Mouse (Mus musculus): ENCODE measurements around the gene Wbp1.
A peak's percentile ranks its signal among the peaks of the same experiment; 100 is the strongest.

The Wbp1 gene

GRCm38 (mm10) chr6:83120930-83121862 is at the start of gene Wbp1:
Gene Wbp1 (minus strand): TSS chr6:83121559.
- peak; percentile 78 to 87 for DNase-seq

DNA sequence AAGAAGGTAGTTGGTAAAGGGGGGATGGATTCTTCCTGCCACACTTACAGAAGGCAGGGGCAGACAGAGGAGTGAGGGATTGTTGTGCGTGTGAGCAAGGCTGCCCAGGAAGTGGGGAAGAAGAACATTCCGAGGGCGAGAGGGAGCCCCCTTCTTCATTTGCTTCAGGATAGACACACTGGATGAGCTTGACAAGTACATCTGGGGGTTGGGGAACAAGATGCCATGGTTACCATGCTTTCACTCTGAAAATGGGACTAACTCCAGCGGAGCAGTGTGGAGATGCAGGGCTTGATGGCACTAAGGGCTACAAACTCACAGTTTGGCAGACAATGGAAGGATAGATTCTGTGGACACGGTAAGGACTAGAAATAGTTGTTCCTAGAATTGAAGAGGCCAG is 49.7 kb upstream of the Wbp1 start:
- DNase-seq, result no peak

DNA sequence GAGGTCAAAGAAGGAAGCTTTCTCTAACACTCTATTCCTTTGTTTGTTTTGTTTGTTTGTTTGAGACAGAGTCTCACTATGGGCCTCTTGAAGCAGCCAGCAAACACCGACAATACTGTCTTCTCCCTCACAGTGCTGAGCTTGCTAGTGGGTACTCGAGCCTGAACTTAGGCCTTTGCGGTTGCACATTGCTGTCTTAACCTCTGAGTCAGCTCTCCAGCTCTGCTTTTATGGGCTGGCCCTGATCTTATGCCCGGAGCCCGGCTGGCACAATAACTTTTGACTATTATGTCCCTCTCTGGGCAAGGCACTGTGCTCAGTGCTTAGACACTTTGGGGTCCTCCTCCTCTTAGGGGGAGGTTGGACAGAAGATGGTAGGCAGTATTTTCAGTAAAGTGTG is 48.5 kb upstream of the Wbp1 start:
- no peak for DNase-seq

- no peak for DNase-seq
Measured at GRCm38 (mm10) chr6:83166243-83166630, 44.9 kb upstream of the Wbp1 start.

DNA sequence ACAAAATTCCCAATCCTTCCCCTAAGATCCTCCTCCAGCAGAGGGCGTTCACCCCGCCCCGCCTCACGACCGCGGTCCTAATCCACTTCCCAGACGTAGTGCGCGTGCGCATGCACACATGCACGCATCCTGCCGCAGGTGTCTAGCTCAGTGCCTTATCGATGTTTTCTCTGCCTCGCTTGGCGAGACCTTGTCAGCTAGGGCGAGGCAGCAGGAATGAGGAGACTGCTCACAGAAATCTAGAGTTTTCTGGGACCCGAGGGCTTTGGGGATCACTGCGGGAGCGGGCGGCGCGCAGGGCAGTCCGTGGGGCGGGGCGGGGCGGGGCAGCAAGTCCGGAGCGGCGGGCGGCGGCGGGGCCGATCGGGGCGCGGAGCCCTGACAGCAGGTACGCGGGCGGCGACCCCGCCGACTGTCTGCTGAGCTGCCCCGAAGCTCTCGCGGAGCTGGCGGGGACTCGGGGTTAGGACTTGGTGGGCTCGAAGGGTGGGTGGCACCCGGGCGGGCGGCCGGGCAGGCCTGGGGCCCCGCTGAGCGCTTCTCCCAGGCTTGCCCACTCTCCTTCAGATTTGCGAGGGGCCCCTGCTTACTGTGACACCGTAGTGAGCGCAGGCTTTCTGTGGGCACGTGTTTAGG is 44.4 kb upstream of the Wbp1 start, which contains the start of gene Dctn1:
Gene Dctn1, plus strand, starts transcription at position 314 of the 636 bp plus-strand sequence.
- peak; percentile 87 to 90 for DNase-seq

DNA sequence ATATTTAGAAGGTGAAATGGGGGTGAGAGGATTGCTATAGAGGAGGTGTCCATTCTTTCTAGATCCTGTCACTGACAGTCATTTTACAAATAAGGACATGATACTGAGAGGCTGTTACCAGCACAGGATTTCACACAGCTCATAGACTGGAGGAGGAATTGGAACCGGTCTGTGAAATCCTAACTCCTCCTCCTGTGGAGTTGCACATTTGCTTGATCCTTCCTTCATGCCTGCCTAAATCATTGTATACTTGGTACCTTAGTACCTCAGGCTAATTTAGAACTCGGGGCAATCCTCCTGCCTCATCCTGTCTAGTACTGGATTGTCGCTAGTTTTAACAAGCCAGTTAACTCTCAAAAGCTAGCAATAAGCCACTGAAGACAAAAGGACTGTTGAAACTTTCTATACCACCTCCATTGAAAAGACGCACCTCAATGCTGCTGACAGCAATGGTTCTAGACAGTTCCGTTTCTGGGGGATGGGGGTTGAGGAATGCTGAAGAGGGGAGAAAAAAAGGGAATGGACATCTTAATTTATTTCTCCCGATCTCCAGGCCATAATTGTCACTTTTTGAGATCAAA is 43.8 kb upstream of the Wbp1 start:
- no peak for DNase-seq

- peak in 1 of 2 experiments; percentile 56 for DNase-seq
Measured at GRCm38 (mm10) chr6:83162701-83163100, 41.3 kb upstream of the Wbp1 start.

- peak in 1 of 2 experiments; percentile 11 for DNase-seq
Measured at GRCm38 (mm10) chr6:83161921-83162641, 40.7 kb upstream of the Wbp1 start.

- no peak for DNase-seq
Measured at GRCm38 (mm10) chr6:83161442-83161841, 40.1 kb upstream of the Wbp1 start.

GRCm38 (mm10) chr6:83159456-83159855 is 38.1 kb upstream of the Wbp1 start:
- peak in 1 of 2 experiments; percentile 28 for DNase-seq

DNA sequence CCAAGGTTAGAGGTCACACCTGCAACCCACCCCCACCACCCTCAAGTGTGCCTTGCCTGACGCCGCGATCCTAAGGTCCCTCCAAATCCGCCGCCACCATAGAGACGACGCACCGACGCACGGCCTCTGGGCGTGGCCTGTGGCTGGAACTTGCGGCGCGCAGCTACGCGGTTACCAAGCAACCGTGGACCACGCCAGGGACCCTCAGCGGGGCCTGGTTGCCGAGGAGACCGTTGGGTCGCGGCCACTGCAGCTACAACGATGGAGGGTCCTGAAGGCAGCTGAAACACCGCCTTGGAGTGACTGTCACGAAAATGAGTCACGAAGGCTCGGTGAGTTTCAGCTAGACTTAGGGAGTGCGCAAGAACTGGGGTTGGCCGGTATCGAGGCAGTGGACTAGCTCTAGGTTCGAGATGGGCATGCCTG is 34.9 kb upstream of the Wbp1 start, which contains the start of the genes Wdr54 and 1700003E16Rik:
Gene Wdr54, minus strand, starts transcription at position 139 of the 426 bp plus-strand sequence.
Gene 1700003E16Rik, plus strand, starts transcription at position 146 of the 426 bp plus-strand sequence.
- peak in 1 of 2 experiments; percentile 46 for DNase-seq

- DNase-seq, result no peak
Measured at GRCm38 (mm10) chr6:83155552-83156238, 34.3 kb upstream of the Wbp1 start.

DNA sequence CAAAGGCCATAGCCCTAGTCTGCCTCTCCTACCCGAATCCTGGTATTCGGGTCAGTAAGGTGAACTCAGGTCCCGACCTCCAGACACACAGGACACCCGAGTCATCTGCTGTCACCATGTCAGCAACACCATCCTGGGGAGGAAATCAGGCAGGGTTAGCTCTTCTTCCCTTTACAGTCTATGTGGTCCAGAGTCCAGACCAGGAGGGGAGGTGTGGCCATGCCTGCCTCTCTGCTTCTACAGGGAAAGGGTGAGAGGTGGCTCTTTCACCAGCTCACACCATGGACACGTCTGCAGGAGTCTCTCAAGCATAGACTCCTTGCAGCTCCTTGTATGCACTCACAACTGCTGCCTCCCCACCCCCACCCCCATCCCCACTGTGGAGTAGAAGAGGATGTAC is 32.1 kb upstream of the Wbp1 start:
- DNase-seq, result no peak

DNA sequence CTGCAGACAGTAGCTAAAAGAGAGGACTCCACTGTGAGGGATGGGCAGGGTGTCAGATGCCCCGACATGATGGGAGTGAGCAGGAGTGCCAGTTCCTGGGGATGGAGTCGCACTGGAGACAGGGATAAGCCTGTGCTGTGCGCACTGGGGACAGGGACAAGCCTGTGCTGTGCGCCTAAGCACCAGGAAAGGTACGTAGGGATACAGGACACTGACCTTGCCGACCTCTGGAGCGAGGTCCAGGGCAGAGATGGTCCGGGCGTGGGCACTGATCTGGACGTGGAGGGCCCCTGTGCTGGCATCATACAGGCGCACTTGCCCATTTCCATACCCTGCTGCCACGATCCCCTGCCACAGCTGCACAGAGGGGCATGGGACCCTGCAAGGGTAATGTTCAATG is 31.7 kb upstream of the Wbp1 start:
- DNase-seq, result no peak

GRCm38 (mm10) chr6:83151721-83152120 is 30.4 kb upstream of the Wbp1 start:
- no peak for DNase-seq

DNA sequence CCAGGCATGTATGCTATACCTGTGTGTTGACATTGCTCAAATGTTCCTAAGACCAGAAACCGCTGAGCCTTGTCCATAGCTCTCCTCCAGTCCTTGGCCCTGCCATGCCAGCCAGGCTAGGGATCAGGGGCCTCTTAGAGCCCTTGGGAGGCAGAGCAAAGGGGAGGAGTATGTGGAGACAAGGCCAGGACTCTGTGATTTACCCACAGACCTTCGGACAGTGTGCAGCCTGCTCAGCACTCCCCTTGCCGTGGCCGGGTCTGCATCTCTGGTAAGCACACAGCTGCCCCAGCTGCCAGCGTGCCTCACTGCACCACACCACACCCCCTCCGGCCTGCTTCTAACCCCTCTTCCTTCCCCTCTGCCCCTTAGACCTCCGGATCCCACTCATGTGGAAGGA is 25.9 kb upstream of the Wbp1 start:
- no peak for DNase-seq

GRCm38 (mm10) chr6:83145805-83146204 is 24.4 kb upstream of the Wbp1 start:
- DNase-seq, result no peak

DNA sequence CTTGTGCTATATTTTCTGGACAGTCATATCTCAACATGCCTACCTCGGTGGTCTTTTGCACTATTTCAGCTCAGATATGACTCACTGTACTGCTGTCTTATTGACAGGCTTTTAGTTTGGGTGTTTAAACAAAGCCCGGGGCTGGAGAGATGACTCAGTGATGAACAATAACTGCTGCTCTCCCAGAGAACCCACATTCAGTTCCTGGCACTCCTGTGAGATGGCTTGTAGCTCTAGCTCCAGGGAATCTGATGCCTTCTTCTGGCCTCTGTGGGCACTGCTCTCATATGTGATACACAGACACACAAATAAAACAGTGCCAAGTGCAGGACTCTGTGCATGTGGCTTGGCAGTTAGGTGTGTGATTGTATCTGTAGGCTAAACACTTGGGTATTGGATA is 23.9 kb upstream of the Wbp1 start:
- DNase-seq, result no peak

- no peak for DNase-seq
Measured at GRCm38 (mm10) chr6:83142886-83143285, 21.5 kb upstream of the Wbp1 start.

GRCm38 (mm10) chr6:83142211-83142731 is 20.9 kb upstream of the Wbp1 start:
- no peak for DNase-seq

DNA sequence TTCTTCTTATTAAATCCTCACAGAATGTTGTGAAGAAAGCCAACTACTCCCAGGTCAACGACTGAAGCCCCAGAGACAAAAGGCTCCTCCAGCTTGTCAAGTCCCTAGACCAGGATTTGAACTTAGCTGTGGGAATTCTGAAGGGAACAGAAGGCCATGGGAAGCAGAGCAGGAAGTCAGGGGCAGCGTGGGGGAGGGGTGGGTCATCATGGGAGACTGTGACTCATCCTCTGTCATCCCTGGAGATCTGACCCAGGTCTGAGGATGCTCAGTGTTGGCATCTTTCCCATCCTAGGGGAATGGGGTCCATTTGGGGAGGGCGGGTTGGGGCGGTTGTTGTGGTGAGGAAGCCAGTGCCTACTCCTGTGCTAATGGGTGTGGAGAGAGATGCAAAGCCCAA is 20.3 kb upstream of the Wbp1 start:
- DNase-seq, result no peak

GRCm38 (mm10) chr6:83140044-83140443 is 18.7 kb upstream of the Wbp1 start:
- no peak for DNase-seq
